Mouse (Mus musculus) spleen, adult 12 weeks (tissue): ENCODE results near the gene Il4i1.
"Not testable (repeated sequence)": the region's sequence is repeated elsewhere in the genome, so short reads cannot be mapped to it uniquely, and the experiment has no call there.

ENCODE experiments used
- DNase-seq: peaks from one replicate; pipeline ENCODE4 v3.0.0; 2022; ENCODE audit warnings: low spot score

Gene Il4i1

GRCm38 (mm10) chr7:44864595-44865542, 48.7 kb downstream of the Il4i1 start:
- DNase-seq, result no peak

GRCm38 (mm10) chr7:44866276-44867009, 50.3 kb downstream of the Il4i1 start:
- DNase-seq, result no peak

DNA sequence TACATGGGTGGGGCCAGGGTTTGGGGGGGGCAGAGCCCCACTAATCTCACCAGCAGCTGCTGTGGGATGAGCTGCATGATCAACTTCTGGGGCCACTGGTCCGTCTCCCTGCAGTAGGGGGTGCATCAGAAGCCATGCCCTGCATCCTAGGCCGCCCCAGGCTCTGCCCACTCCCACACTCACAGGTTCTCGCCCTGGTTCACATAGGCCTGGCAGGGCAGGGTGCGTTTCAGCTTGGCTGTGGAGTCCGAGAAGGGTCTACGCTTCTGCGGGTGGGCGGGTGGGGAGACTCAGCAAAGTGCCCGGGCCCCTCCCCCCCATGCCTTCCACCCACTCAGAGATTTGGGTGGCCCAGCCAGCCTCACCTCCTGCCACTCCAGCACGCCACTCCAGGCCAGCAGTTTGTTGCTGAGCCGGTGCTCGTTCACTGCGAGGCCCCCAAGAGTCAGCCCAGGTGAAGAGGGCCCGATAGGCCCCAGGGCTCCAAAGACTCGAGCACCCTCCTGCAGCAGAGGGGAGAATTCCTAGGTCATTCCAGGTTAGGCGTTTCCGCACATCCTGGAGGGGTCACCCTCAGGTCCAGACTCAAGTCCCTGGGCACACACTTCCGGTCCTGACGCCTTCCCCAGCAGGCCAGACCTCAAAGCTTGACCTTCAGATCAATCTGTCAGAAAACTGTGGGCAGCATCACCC, 51.0 kb downstream of the Il4i1 start:
- DNase-seq, result no peak

DNA sequence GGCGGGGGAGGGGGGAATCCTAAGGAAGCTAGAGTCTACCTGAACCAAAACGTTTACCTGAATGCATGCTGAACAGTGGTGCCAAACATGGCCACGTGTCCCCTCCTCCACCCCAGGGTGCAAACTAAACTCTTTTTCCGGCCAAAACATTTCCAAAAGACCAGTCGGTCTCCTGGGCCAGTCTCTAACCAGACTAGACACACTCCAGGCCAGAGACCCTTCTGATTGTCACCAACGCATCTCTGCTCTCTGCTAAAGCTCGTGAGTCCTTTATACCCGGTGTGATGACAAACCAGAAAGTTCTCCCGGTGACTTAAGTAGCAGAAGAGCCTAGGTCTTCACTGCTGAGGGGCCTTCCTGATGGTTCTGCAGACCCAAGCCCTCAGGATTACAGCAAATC, 51.6 kb downstream of the Il4i1 start:
- no peak for DNase-seq

DNA sequence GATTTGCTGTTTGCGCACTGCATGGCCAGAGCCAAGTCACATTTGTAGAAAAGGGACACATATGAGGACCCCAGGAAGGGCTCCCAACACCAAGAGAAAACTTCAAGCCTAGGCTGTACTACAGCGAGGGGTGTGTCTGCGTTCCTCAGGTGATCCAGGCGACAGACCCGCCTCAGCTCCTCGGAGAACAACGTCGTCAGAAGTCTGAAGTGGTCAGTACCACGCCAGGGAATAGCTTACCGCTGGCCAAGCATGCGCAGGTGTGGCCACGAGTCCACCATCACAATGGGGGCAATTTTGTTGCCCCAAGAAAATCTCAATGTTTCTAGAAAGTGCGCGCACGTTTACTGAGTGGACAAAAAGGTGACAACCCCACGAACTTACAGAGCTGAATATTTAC, 52.3 kb downstream of the Il4i1 start:
- DNase-seq, result no peak

DNA sequence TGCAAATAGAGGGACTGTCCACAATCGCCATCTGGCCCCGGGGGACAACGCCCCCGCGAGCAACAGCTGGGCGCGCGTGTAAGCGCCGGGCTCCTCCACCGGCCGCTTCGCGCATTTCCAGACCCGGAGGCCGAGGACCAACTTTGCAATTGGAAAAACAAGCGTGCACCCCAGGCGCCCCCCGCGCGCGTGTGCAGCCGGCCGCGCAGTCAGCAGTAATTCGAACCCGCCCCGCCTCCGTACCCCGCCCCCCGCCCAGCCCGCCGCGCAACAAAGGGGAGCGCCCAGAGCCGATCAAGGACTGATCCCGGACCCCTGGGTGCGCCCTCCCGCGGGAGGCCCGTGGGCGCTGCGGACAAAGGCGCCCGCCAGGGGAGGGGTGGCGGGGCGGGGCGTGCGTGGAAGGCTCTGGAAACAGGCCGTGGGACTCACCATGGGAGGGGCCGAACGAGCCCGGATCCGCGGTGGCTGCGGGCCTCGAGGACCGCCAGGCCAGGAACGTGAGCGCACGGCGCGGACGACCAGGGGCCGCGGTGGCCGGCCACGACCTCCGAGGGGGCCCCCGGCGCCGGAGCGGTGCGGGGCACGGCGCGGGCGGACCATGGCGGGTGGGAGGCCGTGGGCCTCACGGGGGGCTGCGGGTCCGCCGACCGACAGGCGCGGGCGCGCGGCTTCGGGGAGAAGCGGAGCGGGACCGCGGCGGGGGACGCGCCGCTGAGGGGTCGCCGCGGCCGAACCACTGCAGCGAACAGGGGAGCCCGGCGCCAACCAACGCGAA, 52.9 kb downstream of the Il4i1 start:
- no peak for DNase-seq

DNA sequence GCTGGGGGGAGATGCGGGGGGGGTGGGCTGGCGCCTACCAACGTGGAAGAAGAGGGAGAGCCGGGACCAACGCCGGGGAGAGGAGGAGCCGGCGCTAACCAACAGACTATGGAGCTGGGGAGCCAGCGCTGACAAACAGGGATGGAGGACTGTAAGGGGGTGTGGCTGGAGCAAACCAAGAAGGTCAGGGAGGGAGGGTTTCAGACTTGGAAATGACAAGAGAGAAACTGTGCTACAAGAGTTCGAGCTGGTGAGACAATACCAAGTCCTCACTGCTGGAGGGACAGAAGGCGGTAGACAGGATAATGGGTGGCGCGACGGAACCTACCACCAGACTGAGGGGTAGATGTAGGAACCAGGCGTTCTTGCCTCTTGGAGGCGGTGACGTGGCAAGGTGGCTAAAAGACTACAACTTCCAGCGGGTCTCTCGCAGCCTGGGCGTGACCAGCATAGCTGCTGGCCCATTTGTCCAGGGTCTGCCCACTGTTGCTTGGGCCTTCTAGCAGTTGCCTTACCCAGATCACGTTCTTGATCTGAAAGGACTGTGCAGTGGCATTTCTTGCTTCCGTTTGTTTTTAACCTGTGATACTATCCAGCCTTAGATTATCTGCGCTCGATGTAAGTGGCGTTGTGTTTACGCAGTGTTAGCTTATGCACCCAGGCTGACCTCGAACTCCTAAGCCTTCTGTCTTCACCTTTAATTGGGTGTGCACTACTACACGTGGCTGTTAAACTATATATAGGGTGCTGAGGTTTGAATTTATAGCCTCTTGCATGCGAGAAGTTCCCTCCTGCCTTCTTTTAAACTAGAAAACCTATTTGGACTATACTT, 53.7 kb downstream of the Il4i1 start, which contains the start of gene Ptov1:
Gene Ptov1 (minus strand): TSS at position 92 of the 832 bp plus-strand sequence.
- peak; percentile 51 for DNase-seq

DNA sequence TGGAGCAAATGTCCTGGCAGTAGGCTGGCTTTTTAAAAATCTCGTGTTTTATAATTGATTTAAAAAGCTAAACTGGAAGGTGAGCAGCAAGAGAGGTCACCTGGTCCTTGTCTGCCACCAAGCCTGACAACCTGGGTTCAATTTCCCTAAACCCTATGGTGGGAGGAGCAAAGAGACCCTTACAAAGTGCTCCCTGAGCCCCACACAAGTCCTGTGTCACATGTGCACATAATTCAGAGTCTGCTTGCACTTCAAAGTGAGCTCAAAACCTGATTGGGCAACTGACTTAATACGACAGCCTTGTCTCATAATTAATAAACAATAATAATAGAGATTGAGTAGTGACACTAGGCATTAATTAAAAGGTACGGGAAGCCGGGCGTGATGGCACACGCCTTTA, 54.4 kb downstream of the Il4i1 start:
- no peak for DNase-seq

- DNase-seq, result no peak
These were observed 55.0 kb downstream of the Il4i1 start for GRCm38 (mm10) chr7:44871181-44871580.

- not testable (repeated sequence) for DNase-seq
These were observed 55.6 kb downstream of the Il4i1 start for GRCm38 (mm10) chr7:44871774-44872173.

DNA sequence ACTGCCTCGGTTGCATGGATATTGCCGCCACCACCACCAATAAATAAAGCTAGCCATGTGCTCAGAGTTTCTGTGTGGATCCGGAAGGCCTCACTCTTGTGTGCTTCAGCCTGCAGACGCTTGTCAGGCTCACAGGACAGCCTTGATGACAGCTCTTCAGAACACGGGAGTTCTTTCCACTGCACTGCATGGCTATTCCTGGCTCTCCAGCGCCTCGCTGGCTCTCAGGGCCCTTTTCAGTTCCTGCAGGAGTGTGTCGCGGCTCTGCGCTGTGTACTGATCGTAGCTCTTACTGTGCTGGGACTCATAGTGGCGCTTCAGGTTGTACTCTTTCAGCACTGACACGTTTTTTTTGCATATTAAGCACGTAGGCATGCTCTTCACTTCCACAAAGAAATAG, 61.6 kb downstream of the Il4i1 start:
- DNase-seq, result no peak

- no peak for DNase-seq
These were observed 66.8 kb downstream of the Il4i1 start for GRCm38 (mm10) chr7:44883036-44883435.

DNA sequence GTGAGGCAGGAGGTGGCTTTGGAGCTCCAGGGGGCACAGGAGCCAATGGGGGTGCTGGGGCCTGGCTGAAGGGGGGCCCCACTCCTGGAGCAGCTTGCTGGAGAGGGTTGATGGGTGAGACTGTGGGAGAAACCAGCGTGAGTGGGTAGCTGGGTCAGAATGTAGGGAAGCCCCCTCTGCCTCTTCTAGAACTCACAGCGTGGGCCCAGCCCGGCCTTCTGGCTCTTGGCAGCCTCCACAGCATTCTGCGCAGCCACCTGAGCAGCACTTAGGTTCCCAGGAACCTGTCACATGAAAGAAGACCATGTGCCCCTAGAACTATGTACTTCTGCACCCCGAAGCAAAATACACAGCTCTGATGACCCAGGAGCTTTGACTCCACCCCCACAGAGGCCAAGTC, 68.5 kb downstream of the Il4i1 start:
- DNase-seq, result no peak

GRCm38 (mm10) chr7:44886964-44887363, 70.8 kb downstream of the Il4i1 start:
- no peak for DNase-seq

GRCm38 (mm10) chr7:44888256-44889105, 72.3 kb downstream of the Il4i1 start:
- DNase-seq, result no peak

- no peak for DNase-seq
These were observed 74.0 kb downstream of the Il4i1 start for GRCm38 (mm10) chr7:44890180-44890579.
